Mouse (Mus musculus): ENCODE measurements around the gene Oaz2. TPM values are rescaled to one million over a fixed set of nuclear protein-coding genes. Genes with fewer than 3 reads are reported as not detected.

Oaz2 gene
- polyA plus RNA-seq, 1 experiment from 2014 or later = 261 TPM

DNA sequence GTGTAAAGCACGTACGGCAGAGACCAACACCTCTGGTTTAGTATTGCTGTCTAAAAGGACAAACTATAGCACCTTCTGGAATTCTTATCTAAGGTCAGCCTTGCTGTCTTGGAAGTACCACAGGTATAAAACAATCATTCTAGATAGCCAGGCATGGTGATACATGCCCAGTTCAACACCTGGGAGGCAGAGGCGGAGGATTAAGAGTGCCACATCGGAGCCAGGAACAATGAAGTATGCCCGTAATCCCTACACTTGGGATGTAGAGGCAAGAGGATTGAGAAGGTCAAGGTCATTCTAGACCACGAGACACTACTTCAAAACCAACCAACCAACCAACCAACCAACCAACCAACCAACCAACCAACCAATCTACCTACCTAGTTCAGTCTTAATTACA is 60.8 kb downstream of the Oaz2 start:
- peaks cover 4% of the 10 kb centered on the region; the same call in 1 of the 2 replicates for H3K36me3 ChIP-seq (ENCODE audit: control insufficient read depth, insufficient read depth, low read length)
- no peaks in the 10 kb centered on the region for H3K9me3 ChIP-seq (ENCODE audit: control insufficient read depth, low read length)
- ATAC-seq (ENCODE audit: insufficient number of reproducible peaks, low FRiP score, low TSS enrichment, low read depth) = no peak

DNA sequence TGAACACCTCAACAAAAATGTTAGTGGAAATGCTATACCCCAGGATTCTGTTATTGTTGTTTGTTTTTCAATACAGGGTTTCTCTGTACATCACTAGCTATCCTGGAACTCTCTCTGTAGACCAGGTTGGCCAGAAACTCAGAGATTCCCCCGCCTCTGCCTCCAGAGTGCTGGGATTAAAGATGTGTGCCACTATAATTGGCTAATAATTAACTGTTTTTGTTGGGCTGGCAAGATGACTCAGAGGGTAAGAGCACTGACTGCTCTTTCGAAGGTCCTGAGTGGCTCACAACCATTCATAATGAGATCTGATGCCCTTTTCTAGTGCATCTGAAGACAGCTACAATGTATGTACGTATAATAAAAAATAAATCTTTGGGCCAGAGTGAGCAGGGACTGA is 67.1 kb downstream of the Oaz2 start:
- H3K9ac ChIP-seq (ENCODE audit: low read length) = no peak overlapping the region
- H3K36me3 ChIP-seq (ENCODE audit: control insufficient read depth, insufficient read depth, low read length) = no peaks in the 10 kb centered on the region; the same call in 1 of the 2 replicates
- H3K27me3 ChIP-seq (ENCODE audit: control insufficient read depth, insufficient read depth, low read length) = no peaks in the 10 kb centered on the region
- no peak overlapping the region for H3K27ac ChIP-seq (replicated peaks; ENCODE audit: low read depth, low read length)
- H3K9me3 ChIP-seq (ENCODE audit: control insufficient read depth, low read length) = no peaks in the 10 kb centered on the region
- DNase-seq (ENCODE audit: low spot score) = no peak
- no peaks in the 10 kb centered on the region for H3K4me1 ChIP-seq (ENCODE audit: control insufficient read depth, insufficient read depth, low read length)
- H3K4me3 ChIP-seq (ENCODE audit: low read depth, low read length) = no peak overlapping the region
- ATAC-seq (ENCODE audit: insufficient number of reproducible peaks, low FRiP score, low TSS enrichment, low read depth) = no peak
- 96% methylated on average over 3 of the region's 3 CpGs for WGBS
- H3K4me2 ChIP-seq (ENCODE audit: low read depth, severe bottlenecking) = no peak overlapping the region

More for the DNA sequence above, 60.8 kb downstream of the Oaz2 start:
- Histone ChIP-seq H3K9ac (ENCODE audit: low read length) (no peak overlapping the region), H3K27me3 (ENCODE audit: control insufficient read depth, insufficient read depth, low read length) (no peaks in the 10 kb centered on the region), H3K4me2 (ENCODE audit: low read depth, severe bottlenecking) (no peak overlapping the region), H3K27ac (replicated peaks; ENCODE audit: low read depth, low read length) (no peak overlapping the region), H3K4me1 (ENCODE audit: control insufficient read depth, insufficient read depth, low read length) (peaks cover 7% of the 10 kb centered on the region; the same call in 1 of the 2 replicates), H3K4me3 (ENCODE audit: low read depth, low read length) (no peak overlapping the region)
- DNase-seq (ENCODE audit: low spot score) = no peak
- 96% methylated on average over 6 of the region's 6 CpGs for WGBS

Other genes with a start within 250 kb of the Oaz2 start
- gene Slc51b, start 245.0 kb upstream of the Oaz2 start, polyA plus RNA-seq (2014; fragmentation: Nextera tagmentation; extraction: Ambion mirVana) = not detected in 2 replicates
- gene Mtfmt, start 232.2 kb upstream of the Oaz2 start, polyA plus RNA-seq (2014; fragmentation: Nextera tagmentation; extraction: Ambion mirVana) = 20.1 and 21.1 TPM in 2 replicates
- gene Spg21, start 207.1 kb upstream of the Oaz2 start, polyA plus RNA-seq (2014; fragmentation: Nextera tagmentation; extraction: Ambion mirVana) = 114 and 121 TPM in 2 replicates
- not detected in 2 replicates for gene Ankdd1a, start 147.8 kb upstream of the Oaz2 start, polyA plus RNA-seq (2014; fragmentation: Nextera tagmentation; extraction: Ambion mirVana)
- gene Plekho2, start 88.0 kb upstream of the Oaz2 start, polyA plus RNA-seq (2014; fragmentation: Nextera tagmentation; extraction: Ambion mirVana) = 12.2 and 12.5 TPM in 2 replicates
- gene Pif1, start 80.8 kb upstream of the Oaz2 start, polyA plus RNA-seq (2014; fragmentation: Nextera tagmentation; extraction: Ambion mirVana) = 13.3 and 15.0 TPM in 2 replicates
- gene Rbpms2, start 38.4 kb upstream of the Oaz2 start, polyA plus RNA-seq (2014; fragmentation: Nextera tagmentation; extraction: Ambion mirVana) = 29.7 and 31.5 TPM in 2 replicates
- gene Zfp609, start 159.6 kb downstream of the Oaz2 start, polyA plus RNA-seq (2014; fragmentation: Nextera tagmentation; extraction: Ambion mirVana) = 7.3 and 8.2 TPM in 2 replicates
- 280 and 311 TPM in 2 replicates for gene Pclaf, start 222.2 kb downstream of the Oaz2 start, polyA plus RNA-seq (2014; fragmentation: Nextera tagmentation; extraction: Ambion mirVana)
- gene Trip4, start 240.8 kb downstream of the Oaz2 start, polyA plus RNA-seq (2014; fragmentation: Nextera tagmentation; extraction: Ambion mirVana) = 35.3 and 40.6 TPM in 2 replicates
- 15.9 and 18.6 TPM in 2 replicates for gene Csnk1g1, start 240.9 kb downstream of the Oaz2 start, polyA plus RNA-seq (2014; fragmentation: Nextera tagmentation; extraction: Ambion mirVana)